Mouse (Mus musculus) forebrain, embryonic 16.5 days (tissue): ENCODE measurements around the gene Grin3b. TPM values are rescaled to one million over a fixed set of nuclear protein-coding genes. Genes with fewer than 3 reads are reported as not detected.

Experiments used
- ATAC-seq: fragments of 200-750 bp; cut with Nextera tagmentation; 2 replicates; pipeline ENCODE4 v1.8.0; 2017; ENCODE audit warnings: mild to moderate bottlenecking, moderate library complexity
- H3K27ac ChIP-seq: fragments of 300-500 bp; sonication (generic); 2 replicates; pipeline ENCODE4 v1.5.1; 2014; ENCODE audit warnings: low read length, control low read depth
- H3K27me3 ChIP-seq: fragments of 300-500 bp; sonication (generic); replicated peaks from 2 replicates; pipeline ENCODE4 v1.6.1; 2014; ENCODE audit warnings: low read length; ENCODE audit not compliant: control insufficient read depth, insufficient read depth
- H3K36me3 ChIP-seq: fragments of 300-500 bp; sonication (generic); 2 replicates; pipeline ENCODE4 v1.6.1; 2014; ENCODE audit not compliant: control insufficient read depth, insufficient read depth
- H3K4me1 ChIP-seq: fragments of 300-500 bp; sonication (generic); replicated peaks from 2 replicates; pipeline ENCODE4 v1.6.1; 2014; ENCODE audit warnings: low read length; ENCODE audit not compliant: control insufficient read depth, insufficient read depth
- H3K4me2 ChIP-seq: fragments of 300-500 bp; sonication (generic); 2 replicates; pipeline ENCODE4 v1.6.1; 2014; ENCODE audit warnings: mild to moderate bottlenecking, low read length, control low read depth
- H3K4me3 ChIP-seq: fragments of 300-500 bp; sonication (generic); replicated peaks from 2 replicates; pipeline ENCODE4 v1.5.1; 2014; ENCODE audit warnings: mild to moderate bottlenecking, low read length, control low read depth
- H3K9ac ChIP-seq: fragments of 300-500 bp; sonication (generic); replicated peaks from 2 replicates; pipeline ENCODE4 v1.6.1; 2014; ENCODE audit warnings: low read depth, low read length, control low read depth
- H3K9me3 ChIP-seq: fragments of 300-500 bp; sonication (generic); 2 replicates; pipeline ENCODE4 v1.6.1; 2016; ENCODE audit warnings: low read length; ENCODE audit not compliant: control insufficient read depth
- WGBS: fragments of 180-500 bp; shearing (Covaris S2); extraction: QIAGEN DNeasy Blood & Tissue Kit; methylation state at CpG from one replicate; pipeline ENCODE4 v1.1.7; 2014; 5-methylcytosine and 5-hydroxymethylcytosine counted together
- polyA plus RNA-seq: library from polyadenylated mRNA; unstranded; fragments of >200 nt; fragmentation: Nextera tagmentation; extraction: Ambion mirVana; gene quantifications from 2 replicates; pipeline ENCODE4 v1.2.1, GENCODE M21; 2015

The Grin3b gene
- polyA plus RNA-seq, 1 experiment from 2014 or later: 0.60 TPM

DNA sequence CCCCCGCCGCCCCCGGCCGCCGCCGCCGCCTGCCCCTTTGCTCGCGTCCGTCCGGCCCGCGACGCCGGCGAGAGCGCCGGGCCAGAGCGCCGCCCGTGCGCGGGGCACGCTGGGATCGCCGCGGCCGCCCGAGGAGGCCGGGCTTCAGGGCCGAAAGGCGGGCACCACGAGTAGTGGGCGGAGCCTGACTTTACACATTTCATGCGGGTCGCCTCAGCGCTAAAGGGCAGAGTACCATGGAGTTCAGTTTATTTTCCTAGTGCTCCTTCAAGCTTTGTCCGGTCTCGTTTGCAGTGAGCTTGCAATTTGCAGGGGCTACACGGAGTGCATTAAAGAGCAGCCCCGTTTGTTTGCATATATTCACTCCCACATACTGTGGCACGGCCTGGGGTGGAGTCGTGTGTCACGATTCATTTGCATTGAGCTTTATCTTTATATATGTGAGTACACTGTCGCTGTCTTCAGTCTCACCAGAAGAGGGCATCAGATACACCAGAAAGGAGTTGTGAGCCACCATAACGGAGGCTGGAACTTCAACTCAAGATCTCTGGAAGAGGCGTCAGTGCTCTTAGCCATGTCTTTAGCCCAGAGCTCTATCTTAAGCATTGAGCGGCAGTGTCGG, 13.8 kb downstream of the Grin3b start, which contains the start of gene Tmem259:
Tmem259 (minus strand) TSS at position 136 of the 622 bp plus-strand sequence.
- Histone ChIP-seq H3K9ac (peak within 1 kb of the TSS; percentile 89), H3K4me2 (peak within 1 kb of the TSS; percentile 99), H3K36me3 (no peaks in the 10 kb centered on the region), H3K4me1 (peaks cover 40% of the 10 kb centered on the region), H3K27ac (peak within 1 kb of the TSS; percentile 96), H3K27me3 (peaks cover 24% of the 10 kb centered on the region), H3K4me3 (peak within 1 kb of the TSS; percentile 83), H3K9me3 (no peaks in the 10 kb centered on the region)
- ATAC-seq: peak; percentile 81
- WGBS: under 1% methylated on average over 30 of the region's 49 CpGs

DNA sequence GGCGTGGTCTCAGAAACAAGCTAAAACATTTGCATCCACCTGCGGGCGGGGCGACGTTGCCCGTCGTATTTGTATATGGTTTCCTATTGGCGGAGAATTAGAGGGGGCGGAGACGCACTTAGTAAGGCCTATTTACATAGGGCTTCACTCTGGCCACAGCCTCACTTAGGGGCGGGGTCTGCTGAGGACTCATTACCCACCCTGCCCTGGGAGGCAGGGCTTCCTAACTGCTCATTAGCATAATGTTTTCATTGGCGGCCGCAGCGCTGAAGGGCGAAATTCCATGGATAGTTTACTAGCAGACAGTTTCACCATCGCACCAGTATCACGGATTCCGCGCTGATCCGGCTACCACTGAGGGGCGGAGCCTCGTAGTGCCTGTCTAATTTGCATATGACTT, 14.4 kb downstream of the Grin3b start:
- ATAC-seq: peak; percentile 95
- under 1% methylated on average over 22 of the region's 22 CpGs for WGBS
- no peaks in the 10 kb centered on the region for H3K36me3 ChIP-seq
- H3K9me3 ChIP-seq: no peaks in the 10 kb centered on the region
- H3K27ac ChIP-seq: peak overlapping the region; percentile 96
- H3K4me1 ChIP-seq: peaks cover 40% of the 10 kb centered on the region
- peak overlapping the region; percentile 89 for H3K9ac ChIP-seq
- peak overlapping the region; percentile 83 for H3K4me3 ChIP-seq
- H3K4me2 ChIP-seq: peak overlapping the region; percentile 99
- H3K27me3 ChIP-seq: peaks cover 30% of the 10 kb centered on the region

DNA sequence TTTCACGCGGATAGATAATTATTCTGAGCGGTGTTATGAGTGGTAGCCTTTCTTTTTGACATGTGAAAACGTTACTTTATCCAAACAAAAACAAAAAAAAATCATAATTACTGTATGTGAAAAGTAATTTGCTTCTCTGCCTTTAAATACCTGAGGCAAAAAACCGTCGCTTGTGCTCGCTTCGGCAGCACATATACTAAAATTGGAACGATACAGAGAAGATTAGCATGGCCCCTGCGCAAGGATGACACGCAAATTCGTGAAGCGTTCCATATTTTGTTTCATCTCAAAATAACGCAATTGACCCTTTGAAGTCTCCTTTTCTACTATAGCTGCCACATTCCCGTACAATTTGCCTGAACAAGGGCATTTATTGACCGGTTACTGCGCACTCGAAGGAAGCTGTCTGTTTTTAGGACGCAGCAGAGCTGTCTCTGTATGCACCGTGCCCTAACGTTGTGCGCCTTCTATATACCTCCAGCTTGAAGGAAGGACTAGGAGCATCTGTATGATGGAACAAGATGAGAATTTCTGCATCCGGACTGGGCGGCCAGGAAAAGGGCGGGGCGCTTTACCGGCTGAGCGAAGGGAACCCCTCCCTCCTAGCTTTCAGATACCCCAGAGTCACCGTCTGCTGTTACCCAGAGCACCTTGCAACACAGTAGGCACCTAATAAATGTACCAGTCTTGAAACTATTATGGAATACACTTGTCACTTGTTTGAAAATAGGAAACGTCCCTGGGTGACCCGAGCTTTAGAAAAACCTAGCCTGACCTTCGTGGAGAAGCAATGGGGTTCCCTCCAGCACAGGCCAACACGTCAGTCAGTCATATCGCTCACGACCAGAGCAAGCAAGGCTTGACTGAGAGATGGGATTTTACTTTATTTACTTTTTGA, 15.1 kb downstream of the Grin3b start:
- H3K27me3 ChIP-seq: peaks cover 34% of the 10 kb centered on the region
- peak overlapping the region; percentile 99 for H3K4me2 ChIP-seq
- H3K4me3 ChIP-seq: peak overlapping the region; percentile 83
- 4% methylated on average over 35 of the region's 35 CpGs for WGBS
- peaks cover 40% of the 10 kb centered on the region for H3K4me1 ChIP-seq
- no peaks in the 10 kb centered on the region for H3K36me3 ChIP-seq
- peak; percentile 24; the same call in 1 of the 2 replicates for ATAC-seq
- H3K9me3 ChIP-seq: no peaks in the 10 kb centered on the region
- peak overlapping the region; percentile 89 for H3K9ac ChIP-seq
- H3K27ac ChIP-seq: peak overlapping the region; percentile 96

DNA sequence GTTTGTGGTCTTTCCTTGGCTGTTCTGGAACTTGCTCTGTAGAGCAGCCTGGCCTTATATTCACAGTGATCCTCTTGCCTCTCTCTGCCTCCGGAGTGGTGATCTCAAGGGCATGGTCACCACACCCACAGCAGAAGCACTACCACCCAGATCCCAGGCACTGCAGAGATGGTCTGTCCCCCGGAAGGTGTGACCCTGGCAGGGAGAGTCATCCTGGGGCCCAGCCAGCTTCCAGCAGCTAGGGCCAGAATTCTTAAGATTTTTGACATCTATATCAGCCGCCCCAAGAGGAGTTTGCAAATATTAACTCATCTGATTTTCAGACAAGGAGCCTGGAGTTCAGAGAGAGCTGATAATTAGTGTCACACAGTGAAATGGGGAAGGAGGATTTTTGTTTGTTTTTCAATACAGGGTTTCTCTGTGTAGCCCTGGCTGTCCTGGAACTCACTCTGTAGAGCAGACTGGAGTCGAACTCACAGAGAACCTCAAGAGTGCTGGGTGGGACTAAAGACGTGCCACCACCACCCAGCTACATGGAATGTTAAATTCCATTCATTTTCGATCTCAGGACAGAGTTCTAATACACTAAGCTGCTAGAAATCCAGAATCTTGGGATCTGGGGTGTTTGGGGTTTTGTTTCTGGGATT, 15.8 kb downstream of the Grin3b start:
- WGBS: 48% methylated on average over 6 of the region's 6 CpGs
- Histone ChIP-seq H3K9me3 (peaks cover 5% of the 10 kb centered on the region; the same call in 1 of the 2 replicates), H3K36me3 (no peaks in the 10 kb centered on the region), H3K27ac (peak overlapping the region; percentile 96; the same call in 1 of the 2 replicates), H3K9ac (peak overlapping the region; percentile 89; the same call in 1 of the 2 replicates), H3K4me1 (peaks cover 37% of the 10 kb centered on the region), H3K4me3 (peak overlapping the region; percentile 83), H3K27me3 (peaks cover 38% of the 10 kb centered on the region), H3K4me2 (peak overlapping the region; percentile 99)
- no peak for ATAC-seq

DNA sequence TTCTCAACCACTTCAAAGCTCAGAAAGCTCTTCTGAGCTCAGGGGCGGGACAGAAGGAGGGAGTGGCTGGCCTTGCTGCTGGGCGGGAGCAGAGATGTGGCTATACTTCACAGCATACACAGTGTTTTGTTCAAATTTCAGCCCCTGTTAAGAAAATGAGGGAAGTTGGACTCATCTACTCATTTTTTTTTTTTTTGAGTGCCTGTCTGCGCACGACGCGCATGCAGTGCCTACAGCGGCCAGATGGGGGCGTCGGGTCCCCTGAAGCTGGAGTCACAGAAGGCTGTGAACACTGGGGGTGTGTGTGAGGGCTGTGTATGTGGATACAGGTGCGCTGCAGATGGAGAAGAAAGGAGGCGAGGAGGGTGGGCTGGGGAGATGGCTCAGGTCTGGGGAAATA, 16.4 kb downstream of the Grin3b start:
- Histone ChIP-seq H3K36me3 (no peaks in the 10 kb centered on the region), H3K4me1 (peaks cover 32% of the 10 kb centered on the region), H3K27ac (no peak overlapping the region), H3K27me3 (peaks cover 38% of the 10 kb centered on the region), H3K4me3 (no peak overlapping the region), H3K9me3 (peaks cover 5% of the 10 kb centered on the region; the same call in 1 of the 2 replicates), H3K4me2 (no peak overlapping the region), H3K9ac (no peak overlapping the region)
- 1% methylated on average over 11 of the region's 11 CpGs for WGBS
- no peak for ATAC-seq

DNA sequence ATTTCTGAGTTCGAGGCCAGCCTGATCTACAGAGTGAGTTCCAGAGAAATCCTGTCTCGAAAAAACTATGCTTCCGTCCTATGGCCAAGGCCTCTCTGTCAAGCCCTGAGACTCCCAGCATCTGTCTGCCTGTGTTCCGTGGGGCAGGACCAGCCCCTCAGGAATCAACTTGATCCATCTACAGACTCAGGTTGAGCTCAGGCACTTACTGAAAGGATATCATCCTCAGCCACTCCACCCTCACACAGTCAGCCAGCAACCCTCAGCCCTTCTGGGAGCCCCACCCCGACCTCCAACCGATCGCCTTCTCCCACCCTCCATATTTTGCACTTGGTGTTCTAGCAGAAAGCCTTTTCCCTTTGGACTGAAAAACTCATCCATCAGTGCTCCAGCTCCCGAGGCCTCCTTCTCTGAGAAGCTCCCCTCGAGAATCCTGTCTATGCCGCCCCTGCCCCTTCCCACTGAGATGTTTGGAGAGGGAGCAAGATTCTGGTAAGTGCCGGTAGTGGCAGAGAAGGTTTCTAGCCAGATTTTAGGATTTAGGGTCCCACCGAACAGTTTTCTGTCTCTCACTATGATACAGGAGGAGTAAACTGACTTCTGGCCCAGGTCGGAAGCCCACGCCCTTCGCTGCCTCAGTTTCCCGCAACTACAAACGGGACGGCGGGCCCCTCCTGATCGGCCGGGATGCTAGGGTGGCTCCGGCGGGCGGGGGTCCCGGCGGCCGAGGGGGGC, 17.4 kb downstream of the Grin3b start:
- H3K4me3 ChIP-seq: peak overlapping the region; percentile 48
- H3K4me1 ChIP-seq: peaks cover 25% of the 10 kb centered on the region
- 13% methylated on average over 27 of the region's 27 CpGs for WGBS
- H3K9ac ChIP-seq: peak overlapping the region; percentile 47
- H3K27me3 ChIP-seq: peaks cover 38% of the 10 kb centered on the region
- H3K27ac ChIP-seq: no peak overlapping the region
- peaks cover 5% of the 10 kb centered on the region; the same call in 1 of the 2 replicates for H3K9me3 ChIP-seq
- peak overlapping the region; percentile 61 for H3K4me2 ChIP-seq
- ATAC-seq: no peak
- H3K36me3 ChIP-seq: no peaks in the 10 kb centered on the region

DNA sequence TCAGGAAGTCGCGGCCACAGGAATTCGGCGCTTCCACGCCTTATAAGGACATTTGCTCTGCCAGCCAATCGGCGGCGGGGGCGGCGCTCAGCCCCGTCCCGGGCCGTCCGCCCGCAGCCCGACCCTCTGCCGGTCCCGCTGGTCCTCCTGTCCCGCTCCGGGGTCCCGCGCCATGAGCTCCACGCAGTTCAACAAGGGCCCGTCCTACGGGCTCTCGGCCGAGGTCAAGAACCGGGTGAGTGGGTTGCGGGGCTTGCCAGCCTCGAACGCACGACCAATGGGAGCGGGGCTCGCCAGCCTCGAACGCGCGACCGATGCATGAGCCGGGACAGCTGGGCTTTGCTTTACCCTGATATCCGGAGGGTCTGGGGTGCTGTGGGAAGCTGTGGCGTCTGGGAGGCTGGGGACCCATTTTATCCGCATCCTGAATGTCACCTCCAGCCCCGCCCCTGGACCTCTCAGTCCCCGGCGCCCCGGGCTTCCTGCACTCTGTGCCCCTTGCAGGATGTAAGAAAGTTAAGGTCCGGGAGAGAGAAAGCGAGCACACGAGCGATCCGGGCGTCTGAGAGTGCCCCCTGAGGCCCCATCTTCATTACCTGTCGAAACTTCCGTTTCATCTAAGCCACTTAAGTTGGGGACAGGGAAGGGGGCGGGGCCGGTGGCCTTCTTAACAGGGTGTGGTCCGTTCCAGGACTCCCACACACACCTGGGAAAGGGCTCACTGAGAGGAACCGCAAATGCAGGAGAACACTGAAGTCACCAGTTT, 18.2 kb downstream of the Grin3b start, which contains the start of gene Cnn2:
Cnn2 (plus strand) TSS at position 79 of the 766 bp plus-strand sequence.
- peaks cover 5% of the 10 kb centered on the region; the same call in 1 of the 2 replicates for H3K9me3 ChIP-seq
- H3K36me3 ChIP-seq: no peaks in the 10 kb centered on the region
- WGBS: 1% methylated on average over 59 of the region's 59 CpGs
- ATAC-seq: no peak
- H3K27me3 ChIP-seq: peaks cover 38% of the 10 kb centered on the region
- H3K4me2 ChIP-seq: peak within 1 kb of the TSS; percentile 61
- no peak within 1 kb of the TSS for H3K27ac ChIP-seq
- peaks cover 17% of the 10 kb centered on the region for H3K4me1 ChIP-seq
- H3K9ac ChIP-seq: peak within 1 kb of the TSS; percentile 47
- H3K4me3 ChIP-seq: peak within 1 kb of the TSS; percentile 48

DNA sequence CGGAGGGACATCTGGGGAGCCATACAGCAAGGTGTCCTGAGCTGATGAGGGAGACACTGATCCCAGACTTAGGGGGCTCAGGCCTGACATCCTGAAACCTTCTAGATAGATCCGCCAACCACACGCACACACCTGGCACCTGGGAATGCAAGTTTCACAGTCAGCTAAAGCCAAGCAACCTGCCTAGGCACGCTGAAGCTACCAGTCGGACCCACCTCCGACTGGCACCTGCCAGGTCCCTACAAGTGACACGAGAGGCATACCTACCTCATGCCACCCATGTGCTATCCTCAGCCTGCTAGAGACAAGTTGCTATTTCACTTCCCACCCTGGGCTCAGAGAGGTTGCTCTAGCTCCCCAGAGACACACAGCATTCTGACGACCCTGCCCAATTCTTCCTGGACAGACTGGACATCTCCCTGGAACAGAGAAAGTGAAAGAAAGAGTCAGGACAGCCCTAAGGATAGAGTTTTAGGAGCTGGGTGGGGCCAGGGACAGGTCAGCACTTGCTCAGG, 18.8 kb downstream of the Grin3b start:
- no peak overlapping the region for H3K9ac ChIP-seq
- H3K27me3 ChIP-seq: peaks cover 38% of the 10 kb centered on the region
- no peaks in the 10 kb centered on the region for H3K36me3 ChIP-seq
- H3K27ac ChIP-seq: no peak overlapping the region
- ATAC-seq: no peak
- WGBS: 44% methylated on average over 8 of the region's 8 CpGs
- no peak overlapping the region; the same call in 1 of the 2 replicates for H3K4me3 ChIP-seq
- H3K4me1 ChIP-seq: peaks cover 18% of the 10 kb centered on the region
- H3K4me2 ChIP-seq: no peak overlapping the region
- peaks cover 5% of the 10 kb centered on the region; the same call in 1 of the 2 replicates for H3K9me3 ChIP-seq
